Mouse (Mus musculus) midbrain, embryonic 16.5 days (tissue): ENCODE results near the gene C2cd5. TPM values are rescaled to one million over a fixed set of nuclear protein-coding genes. Genes with fewer than 3 reads are reported as not detected.

Experiments used
- ATAC-seq: fragments of 200-750 bp; cut with Nextera tagmentation; 2 replicates; pipeline ENCODE4 v1.8.0; 2017; ENCODE audit warnings: moderate TSS enrichment
- H3K27ac ChIP-seq: fragments of 300-500 bp; sonication (generic); 2 replicates; pipeline ENCODE4 v1.5.1; 2014; ENCODE audit warnings: mild to moderate bottlenecking, low read length, mixed read lengths
- H3K27me3 ChIP-seq: fragments of 300-500 bp; sonication (generic); 2 replicates; pipeline ENCODE4 v1.6.1; 2014; ENCODE audit warnings: low read depth, low read length, mixed read lengths; ENCODE audit not compliant: control insufficient read depth, insufficient read depth
- H3K36me3 ChIP-seq: fragments of 300-500 bp; sonication (generic); 2 replicates; pipeline ENCODE4 v1.6.1; 2014; ENCODE audit warnings: mild to moderate bottlenecking, low read length, moderate library complexity, mixed read lengths; ENCODE audit not compliant: control insufficient read depth, insufficient read depth
- H3K4me1 ChIP-seq: fragments of 300-500 bp; sonication (generic); 2 replicates; pipeline ENCODE4 v1.6.1; 2014; ENCODE audit warnings: mild to moderate bottlenecking, low read length, mixed read lengths; ENCODE audit not compliant: control insufficient read depth, insufficient read depth
- H3K4me2 ChIP-seq: fragments of 300-500 bp; sonication (generic); 2 replicates; pipeline ENCODE4 v1.6.1; 2014; ENCODE audit warnings: mild to moderate bottlenecking, low read length, mixed read lengths
- H3K4me3 ChIP-seq: fragments of 300-500 bp; sonication (generic); 2 replicates; pipeline ENCODE4 v1.5.1; 2014; ENCODE audit warnings: low read depth, mild to moderate bottlenecking, low read length, moderate library complexity, mixed read lengths
- H3K9ac ChIP-seq: fragments of 300-500 bp; sonication (generic); 2 replicates; pipeline ENCODE4 v1.6.1; 2014; ENCODE audit warnings: low read depth, low read length, mixed read lengths
- H3K9me3 ChIP-seq: fragments of 300-500 bp; sonication (generic); replicated peaks from 2 replicates; pipeline ENCODE4 v1.6.1; 2014; ENCODE audit warnings: mild to moderate bottlenecking, low read length, mixed read lengths; ENCODE audit not compliant: control insufficient read depth, poor library complexity, severe bottlenecking
- WGBS: fragments of 180-500 bp; shearing (Covaris S2); extraction: QIAGEN DNeasy Blood & Tissue Kit; methylation state at CpG from one replicate; pipeline ENCODE4 v1.1.7; 2014; 5-methylcytosine and 5-hydroxymethylcytosine counted together
- polyA plus RNA-seq: library from polyadenylated mRNA; unstranded; fragments of >200 nt; fragmentation: Nextera tagmentation; extraction: Ambion mirVana; gene quantifications from 2 replicates; pipeline ENCODE4 v1.2.1, GENCODE M21; 2015

C2cd5 gene
- polyA plus RNA-seq, 1 experiment from 2014 or later = 43.2 TPM

- no peaks in the 10 kb centered on the region for H3K27me3 ChIP-seq
- H3K9me3 ChIP-seq = no peaks in the 10 kb centered on the region
- H3K4me3 ChIP-seq = peak overlapping the region; percentile 72
- H3K4me2 ChIP-seq = peak overlapping the region; percentile 60
- ATAC-seq = no peak
- peak overlapping the region; percentile 85 for H3K9ac ChIP-seq
- H3K36me3 ChIP-seq = peaks cover 5% of the 10 kb centered on the region; the same call in 1 of the 2 replicates
- H3K27ac ChIP-seq = peak overlapping the region; percentile 97; the same call in 1 of the 2 replicates
- peaks cover 26% of the 10 kb centered on the region for H3K4me1 ChIP-seq
- 86% methylated on average over 14 of the region's 14 CpGs for WGBS
Measured at GRCm38 (mm10) chr6:142962881-142963280, 137.1 kb downstream of the C2cd5 start.

- WGBS = 76% methylated on average over 10 of the region's 10 CpGs
Measured at GRCm38 (mm10) chr6:142962476-142962875, 137.5 kb downstream of the C2cd5 start.

GRCm38 (mm10) chr6:142961721-142962455 lies 138.1 kb downstream of the C2cd5 start:
- Histone ChIP-seq H3K4me2 (peak overlapping the region; percentile 60), H3K4me3 (peak overlapping the region; percentile 72), H3K27me3 (no peaks in the 10 kb centered on the region), H3K36me3 (peaks cover 5% of the 10 kb centered on the region; the same call in 1 of the 2 replicates), H3K27ac (no peak overlapping the region), H3K9me3 (no peaks in the 10 kb centered on the region), H3K9ac (no peak overlapping the region), H3K4me1 (peaks cover 26% of the 10 kb centered on the region)
- ATAC-seq = no peak
- 83% methylated on average over 9 of the region's 9 CpGs for WGBS

More at GRCm38 (mm10) chr6:142962476-142962875, 137.5 kb downstream of the C2cd5 start:
- H3K36me3 ChIP-seq = peaks cover 5% of the 10 kb centered on the region; the same call in 1 of the 2 replicates
- H3K4me2 ChIP-seq = peak overlapping the region; percentile 60
- peaks cover 26% of the 10 kb centered on the region for H3K4me1 ChIP-seq
- no peaks in the 10 kb centered on the region for H3K27me3 ChIP-seq
- no peak overlapping the region for H3K27ac ChIP-seq
- peak overlapping the region; percentile 36; the same call in 1 of the 2 replicates for H3K9ac ChIP-seq
- ATAC-seq = no peak
- no peaks in the 10 kb centered on the region for H3K9me3 ChIP-seq
- peak overlapping the region; percentile 72 for H3K4me3 ChIP-seq

Other genes with a start within 250 kb of the C2cd5 start
- gene St8sia1, start 135.7 kb downstream of the C2cd5 start, polyA plus RNA-seq = 7.5 and 8.3 TPM in 2 replicates
- gene Etnk1, start 67.1 kb upstream of the C2cd5 start, polyA plus RNA-seq = 50.9 and 53.0 TPM in 2 replicates